Mouse (Mus musculus) neutrophil, adult 5-6 weeks (primary cell): ENCODE data around the gene Itm2b. TPM values are rescaled to one million over a fixed set of nuclear protein-coding genes. Genes with fewer than 3 reads are reported as not detected.

Experiments
- ATAC-seq: fragments of 151-379, 151-347 bp; 2 replicates; pipeline ENCODE4 v1.8.0; 2017; ENCODE audit warnings: mild to moderate bottlenecking, moderate TSS enrichment; ENCODE audit not compliant: insufficient number of reproducible peaks, poor library complexity, low FRiP score, severe bottlenecking; ENCODE audit errors: extremely low read depth
- total RNA-seq: library from RNA; stranded (forward); fragments of 200-1000 nt; gene quantifications from 2 replicates; pipeline ENCODE4 v1.2.3, GENCODE M21; 2017

The Itm2b gene
- 993 and 1,047 TPM in 2 replicates for total RNA-seq

DNA sequence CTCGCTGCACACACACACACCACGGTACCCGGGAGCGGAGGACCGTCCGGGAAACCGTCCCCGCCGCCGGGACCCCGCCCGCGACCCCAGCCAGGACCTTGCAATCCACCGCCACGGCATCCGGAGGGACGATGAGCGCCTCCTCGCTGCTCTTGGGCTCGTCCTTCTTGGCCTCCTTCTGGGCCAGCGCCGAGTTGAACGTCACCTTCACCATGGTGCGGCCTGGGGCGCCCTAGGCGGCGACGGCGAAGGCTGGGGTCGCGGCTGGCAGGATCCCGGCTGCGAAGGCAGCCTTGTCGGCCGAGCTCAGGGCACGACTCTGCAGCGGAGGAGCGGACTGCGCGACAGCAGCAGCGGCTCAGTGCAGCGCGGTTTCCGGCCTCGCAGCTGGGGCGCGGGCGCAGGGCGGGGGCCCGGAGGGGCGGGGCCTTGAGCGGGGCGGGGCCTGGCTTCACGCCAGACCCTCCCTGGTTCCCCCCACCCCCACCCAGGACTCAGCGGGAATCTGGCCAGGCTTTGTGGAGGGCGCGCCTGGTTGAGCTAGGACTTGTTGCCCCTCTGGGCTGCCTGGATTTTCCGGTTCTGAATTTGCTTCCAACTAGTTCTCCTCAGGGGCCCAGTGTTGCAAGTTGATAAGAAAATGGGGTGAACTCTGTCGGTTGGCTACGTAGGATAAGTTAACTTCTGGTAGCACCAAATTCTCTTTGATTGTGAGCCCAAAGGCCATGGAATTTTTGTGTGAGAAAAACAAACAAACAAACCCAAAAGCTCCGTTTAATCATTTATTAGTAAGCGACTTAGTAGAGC is at the start of gene Itm2b:
TSS of gene Itm2b (minus strand) at position 377 of the 807 bp plus-strand sequence.
- peak; percentile 60 for ATAC-seq

DNA sequence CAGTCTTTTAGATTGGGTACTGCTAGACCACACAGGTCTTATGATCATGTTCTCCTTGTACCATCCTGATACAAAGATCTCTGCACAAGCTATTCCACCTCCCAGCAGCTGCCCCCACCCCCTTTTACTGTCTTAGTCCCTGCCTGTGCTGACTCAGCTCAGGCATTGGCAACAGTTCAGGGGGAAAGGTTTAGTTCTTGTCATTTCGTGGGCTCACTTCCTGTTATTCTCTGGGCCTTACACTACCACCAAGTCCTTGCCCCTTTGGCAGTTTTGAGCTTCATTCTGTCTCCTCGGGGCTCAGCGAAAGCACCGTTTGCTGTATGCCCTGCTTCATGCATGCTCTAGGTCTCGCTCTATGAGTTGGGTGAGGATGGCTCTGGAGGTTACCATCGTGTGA is 48.4 kb upstream of the Itm2b start:
- peak; percentile 41 for ATAC-seq

DNA sequence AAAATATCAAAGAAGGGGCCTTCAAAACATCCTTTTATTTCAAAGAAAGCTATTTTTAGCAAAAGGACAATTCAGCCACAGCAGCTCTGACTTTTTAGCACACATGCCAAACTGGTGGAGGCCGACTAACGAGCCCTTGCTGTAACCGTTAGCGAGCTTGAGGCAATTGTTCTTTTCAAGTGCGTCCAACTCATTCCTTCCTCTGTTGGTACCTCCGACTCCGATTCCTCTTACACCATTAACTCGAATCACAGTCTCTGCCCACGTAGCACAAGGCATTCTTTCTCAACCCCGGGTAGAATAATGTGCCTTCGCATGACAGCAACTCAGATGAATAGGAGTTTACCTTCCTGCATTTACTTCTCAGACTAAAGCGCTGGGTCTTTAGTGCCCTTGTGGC is 45.5 kb upstream of the Itm2b start:
- no peak for ATAC-seq

DNA sequence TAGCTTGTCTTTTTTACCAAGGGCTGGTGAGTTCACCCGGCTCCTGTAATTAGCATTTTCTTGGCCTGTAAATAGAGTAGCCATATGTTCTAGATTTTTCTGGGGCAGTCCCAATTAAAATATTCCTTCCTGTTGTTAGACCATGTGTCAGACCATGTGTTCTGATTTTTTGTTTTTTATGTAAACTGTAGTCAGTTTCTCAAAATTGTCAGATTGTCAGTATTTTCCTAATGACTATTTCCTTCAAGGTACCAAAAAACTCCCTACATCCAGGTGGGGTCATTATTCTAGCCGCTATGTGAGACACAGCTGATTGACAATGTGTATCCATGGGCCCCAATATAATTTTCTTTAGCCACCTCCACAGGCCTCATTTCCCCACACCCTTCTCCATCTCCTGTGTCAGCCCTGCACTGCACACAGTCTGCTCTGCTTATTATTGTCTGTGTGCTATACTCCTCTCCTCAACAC is 40.5 kb upstream of the Itm2b start:
- no peak for ATAC-seq

DNA sequence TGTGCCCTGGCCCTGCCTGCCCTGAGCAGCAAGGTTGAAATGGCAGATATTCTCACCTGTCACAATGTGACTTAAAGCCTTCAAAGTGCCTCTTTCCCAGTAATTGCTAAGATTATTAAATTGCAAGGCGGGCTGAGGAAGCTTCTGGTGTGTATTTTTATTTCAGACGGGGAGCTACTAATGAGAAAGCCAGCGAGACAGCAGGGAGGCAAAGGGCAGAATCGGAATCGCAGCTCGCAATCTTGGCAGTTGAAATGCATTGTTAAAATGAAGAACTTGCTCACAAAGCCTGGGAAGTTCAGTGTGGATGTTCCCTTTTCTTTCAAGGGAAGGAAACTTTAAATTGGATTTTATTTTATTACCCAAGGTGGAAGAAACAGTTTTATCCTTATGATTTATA is 39.9 kb upstream of the Itm2b start:
- no peak for ATAC-seq

DNA sequence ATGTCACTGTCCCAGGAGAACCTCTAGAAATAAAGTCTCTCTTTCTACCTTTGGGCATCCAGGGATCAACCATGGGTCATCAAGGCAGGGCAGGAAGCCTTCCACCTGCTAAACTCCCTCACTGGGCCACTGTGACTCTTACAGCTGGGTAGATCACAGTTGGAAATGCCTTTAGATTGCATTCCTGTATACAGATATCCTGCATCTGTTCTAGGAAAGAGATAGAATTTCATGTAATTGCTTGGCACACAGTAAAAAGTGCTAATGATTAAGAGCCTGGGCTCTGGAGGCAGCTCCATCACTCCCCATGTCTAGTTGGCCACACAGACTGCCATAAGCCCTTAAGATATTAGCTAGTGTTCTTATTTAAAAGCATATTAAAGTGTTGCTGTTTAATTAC is 38.5 kb upstream of the Itm2b start:
- ATAC-seq, result no peak

DNA sequence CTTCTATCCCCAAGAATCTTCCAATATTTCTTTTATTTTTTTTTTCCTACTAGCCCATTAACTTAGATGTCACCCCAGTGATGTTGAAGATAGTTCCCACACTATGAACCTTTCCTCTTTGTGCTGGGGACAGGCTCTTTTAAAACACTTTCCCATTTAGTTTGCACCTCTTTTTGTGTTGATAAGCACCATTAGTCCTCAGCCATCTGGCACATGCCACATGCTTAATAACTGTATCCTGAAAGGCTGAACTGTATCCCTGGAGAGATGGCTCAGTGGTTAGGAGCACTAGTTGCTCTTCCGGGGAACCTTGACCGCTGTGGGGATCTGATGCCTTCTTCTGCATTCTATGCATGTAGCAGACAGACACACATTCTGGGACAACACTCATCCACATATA is 37.5 kb upstream of the Itm2b start:
- no peak for ATAC-seq

DNA sequence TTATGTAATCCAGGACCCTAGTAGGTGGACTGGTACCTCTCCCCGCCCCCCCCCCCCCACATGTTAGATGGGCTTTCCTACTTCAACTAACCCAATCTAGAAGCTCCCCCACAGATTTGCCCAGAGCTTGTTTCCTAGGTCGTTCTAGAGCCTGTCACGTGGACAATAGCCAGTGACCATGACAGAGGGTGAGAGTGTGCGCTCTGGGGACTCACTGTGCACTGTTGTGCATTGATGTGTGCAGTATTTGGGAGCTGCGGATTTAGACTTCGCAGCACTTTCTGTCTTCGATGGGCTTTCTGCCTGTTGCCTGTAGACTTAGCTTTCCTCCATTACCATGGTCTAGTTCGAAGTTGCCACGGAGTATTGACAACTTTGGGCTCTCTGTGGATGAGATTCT is 36.5 kb upstream of the Itm2b start:
- no peak for ATAC-seq

DNA sequence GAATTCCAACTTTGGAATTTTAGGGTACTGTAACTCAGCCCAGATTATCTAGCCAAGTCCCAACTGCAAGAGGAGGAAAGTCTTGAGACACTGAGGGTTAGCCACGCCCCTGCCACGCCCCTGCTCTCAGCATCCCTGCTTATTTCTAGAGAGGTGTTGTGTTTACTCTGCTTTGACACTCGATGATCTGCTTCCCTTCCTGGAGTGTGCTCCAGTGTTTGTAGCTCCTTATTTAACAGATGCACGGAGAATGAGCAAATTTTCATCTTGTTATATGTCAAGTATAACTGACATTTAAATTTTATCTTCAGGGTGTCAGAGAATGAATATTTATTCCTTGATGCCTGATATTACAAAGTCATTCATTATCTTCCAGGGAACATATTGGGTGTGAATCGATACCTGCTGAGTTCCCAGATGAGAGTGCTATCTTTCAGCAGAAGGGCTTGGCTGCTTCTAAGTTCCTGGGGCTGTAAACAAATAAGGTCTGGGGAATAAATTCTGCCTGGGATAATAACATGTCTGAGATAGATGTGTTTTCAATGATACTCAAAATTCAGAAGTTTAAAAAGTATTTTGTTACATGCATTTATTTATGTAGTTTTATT is 35.2 kb upstream of the Itm2b start:
- no peak for ATAC-seq

DNA sequence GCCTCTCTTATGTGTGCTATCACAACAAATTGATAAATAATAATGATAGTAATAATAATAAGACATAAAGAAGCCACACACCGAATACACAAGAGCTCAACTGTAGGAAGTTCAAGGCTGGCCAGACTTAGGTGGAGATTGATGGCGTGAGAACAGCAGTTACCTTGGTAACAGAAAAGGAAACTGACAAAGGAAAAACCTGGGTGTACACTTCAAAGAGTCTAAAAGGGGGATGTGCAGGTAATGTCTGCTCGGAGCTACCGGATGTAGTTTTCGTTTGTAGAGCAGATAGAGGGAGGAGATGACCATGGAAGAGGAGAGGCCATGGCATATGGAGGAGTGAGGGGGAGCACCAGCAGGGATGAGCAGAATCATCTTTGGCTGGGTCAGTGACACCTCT is 31.4 kb upstream of the Itm2b start:
- ATAC-seq, result no peak

DNA sequence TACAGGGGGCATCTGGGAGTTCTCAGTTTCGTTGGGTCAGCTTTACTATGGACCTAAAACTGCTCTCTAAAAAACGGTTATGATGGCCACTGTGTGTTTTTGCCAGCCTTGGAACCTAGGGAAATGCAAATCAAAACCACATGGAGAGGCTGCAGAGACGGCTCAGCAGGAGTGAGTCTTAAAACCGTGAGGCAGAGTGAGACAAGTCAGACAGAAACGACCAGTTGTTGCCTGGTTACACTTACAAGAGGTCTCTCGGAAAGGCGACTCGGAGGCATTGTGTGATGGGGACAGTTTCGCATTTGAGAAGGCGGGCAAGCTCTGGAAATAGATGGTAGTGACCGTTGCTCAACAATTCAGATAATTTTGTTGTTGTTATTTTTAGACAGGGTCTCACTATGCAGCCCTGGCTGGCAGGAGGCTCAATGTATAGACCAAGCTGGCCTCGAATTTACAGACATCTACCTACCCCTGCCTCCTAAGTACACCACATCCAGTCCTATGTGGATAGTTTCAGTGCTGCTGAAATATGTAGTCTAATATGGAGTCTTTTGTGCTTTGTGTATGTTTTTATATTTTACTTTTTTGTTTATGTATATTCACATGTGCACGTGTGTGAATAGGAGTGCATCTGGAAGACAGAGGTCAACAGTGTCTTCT is 30.4 kb upstream of the Itm2b start:
- ATAC-seq, result no peak

DNA sequence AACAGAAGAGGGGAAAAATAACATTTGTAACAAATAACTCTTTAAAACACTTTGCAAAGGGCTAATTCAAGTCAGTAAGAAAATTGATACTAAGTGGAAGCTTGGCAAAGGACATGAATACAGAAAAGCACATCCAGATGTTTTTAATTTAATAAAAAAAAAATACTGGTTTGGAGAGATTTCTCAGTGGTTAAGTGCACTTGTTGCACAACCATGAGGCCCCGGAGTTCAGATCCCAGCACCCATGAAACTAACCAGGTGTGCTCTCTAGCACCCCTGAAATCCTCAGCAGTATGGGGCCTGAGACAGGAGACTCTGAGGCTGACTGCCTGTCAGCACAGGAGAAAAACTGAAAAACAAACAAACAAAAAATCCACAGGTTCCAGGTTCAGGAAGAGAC is 26.6 kb upstream of the Itm2b start:
- ATAC-seq, result no peak

DNA sequence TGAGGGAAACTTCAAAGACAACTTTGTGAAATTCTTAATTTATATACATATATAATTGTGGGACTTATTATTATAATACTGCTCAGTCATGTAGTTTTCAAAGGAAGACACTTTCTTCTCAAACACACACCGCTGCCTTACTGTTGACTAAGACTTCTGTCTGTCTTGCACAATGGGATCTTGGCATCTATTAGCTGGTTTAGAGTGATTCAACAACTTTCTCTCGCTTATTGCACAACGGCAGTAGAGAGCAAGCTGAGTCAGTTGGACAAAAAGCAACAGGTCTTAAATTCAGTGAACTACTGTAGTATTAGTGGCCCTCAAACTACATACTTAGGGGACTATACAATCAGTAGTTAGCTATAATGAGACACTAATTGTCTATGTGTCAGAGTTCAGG is 25.0 kb upstream of the Itm2b start:
- ATAC-seq, result peak; percentile 87

DNA sequence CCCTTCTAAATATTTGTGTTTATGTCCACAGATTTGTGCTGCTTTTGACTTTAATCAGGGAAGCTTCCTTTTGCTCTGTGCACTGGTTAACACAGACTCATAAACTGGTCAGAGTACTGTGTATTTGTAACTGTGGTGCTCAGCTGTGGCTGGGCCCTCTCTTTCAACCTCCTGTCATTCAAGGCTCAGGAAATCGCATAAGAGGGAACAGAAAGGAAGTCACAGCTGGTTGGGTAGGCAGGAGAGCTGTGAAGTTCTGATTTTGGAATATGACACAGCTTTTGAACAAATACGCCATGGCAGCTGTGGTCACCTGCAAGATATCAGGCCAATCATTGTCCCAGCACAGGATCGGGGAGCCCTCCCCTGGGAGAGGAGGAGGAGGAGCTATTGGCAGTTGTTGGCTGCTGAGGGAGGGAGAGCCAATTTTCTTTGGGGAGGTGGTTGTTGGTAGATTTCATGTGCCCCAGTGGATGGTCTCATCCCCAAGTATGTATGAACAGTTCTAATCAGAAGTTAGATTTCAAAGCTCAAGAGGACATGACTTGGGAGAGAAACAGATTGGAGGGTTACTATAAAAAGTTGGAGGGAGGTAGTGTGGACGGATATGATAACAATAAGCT is 23.2 kb upstream of the Itm2b start:
- ATAC-seq, result no peak

DNA sequence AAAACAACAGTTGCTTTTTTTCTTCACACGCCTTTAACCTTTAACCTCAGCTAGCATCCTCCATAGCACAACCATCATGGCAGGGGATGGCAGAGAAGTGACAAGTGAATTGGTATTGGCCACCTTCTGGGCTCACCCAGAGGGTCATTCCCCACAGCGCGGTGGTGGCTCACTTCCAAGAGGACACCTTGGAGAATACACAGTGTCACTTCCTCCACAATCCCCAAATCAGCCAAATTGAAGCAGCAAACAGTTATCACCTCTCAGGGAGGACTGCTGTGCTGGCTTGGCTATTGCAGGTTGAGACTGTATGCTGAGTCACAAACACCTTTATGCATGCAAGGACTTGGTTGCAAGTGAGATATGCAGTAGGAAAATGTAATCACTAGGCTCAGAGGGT is 18.9 kb upstream of the Itm2b start:
- no peak for ATAC-seq

DNA sequence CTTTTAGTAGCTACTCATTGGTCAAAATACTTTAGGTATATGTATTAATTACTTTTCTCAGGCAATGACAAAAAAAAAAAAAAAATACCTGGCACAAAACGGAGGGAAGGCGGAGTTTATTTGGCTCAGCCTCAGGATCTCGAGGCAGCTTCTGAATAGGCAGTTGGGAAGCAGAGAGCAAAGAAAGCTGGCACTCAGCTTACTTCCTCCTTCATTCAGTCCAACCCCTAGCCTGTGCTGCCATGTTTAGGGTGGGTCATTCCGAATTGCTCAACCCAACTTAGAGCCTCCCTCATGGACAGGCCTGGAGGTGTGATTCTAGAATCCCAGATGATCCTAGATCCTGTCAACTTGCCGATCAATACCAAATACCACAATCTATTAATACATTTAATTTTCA is 18.3 kb upstream of the Itm2b start:
- no peak for ATAC-seq

DNA sequence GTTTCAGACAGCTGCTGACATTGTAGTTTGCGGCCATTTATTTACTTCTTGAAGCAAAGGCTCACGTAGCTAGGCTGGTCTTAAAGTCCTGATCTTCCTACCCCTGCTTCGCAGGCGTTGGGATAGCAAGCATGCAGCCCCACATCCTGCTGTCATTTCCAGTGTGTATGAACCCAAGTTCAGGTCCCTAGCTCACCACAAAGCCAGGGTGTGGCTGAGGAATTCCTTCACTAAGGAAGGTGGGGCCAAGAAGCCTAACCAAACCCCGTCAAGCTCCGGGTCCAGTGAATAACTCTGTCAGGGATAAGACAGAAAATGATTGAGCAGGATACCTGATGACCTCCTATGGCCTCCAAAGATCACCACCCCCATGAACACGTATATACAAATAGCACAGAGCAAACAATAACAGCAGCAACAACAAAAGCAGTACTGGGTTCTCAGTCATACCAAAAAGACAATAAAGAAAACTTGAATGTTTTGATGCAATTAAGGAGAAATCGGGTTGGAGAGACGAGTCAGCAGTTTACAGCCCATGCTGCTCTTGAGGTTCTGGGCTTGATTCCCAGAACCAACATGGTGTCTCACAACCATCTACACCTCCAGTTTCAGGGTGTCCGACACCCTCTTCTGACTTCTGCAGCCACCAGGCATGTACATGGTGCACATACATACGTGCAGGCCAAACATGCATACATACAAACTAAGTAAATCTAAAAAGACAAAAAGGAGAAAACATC is 17.4 kb upstream of the Itm2b start:
- no peak for ATAC-seq

DNA sequence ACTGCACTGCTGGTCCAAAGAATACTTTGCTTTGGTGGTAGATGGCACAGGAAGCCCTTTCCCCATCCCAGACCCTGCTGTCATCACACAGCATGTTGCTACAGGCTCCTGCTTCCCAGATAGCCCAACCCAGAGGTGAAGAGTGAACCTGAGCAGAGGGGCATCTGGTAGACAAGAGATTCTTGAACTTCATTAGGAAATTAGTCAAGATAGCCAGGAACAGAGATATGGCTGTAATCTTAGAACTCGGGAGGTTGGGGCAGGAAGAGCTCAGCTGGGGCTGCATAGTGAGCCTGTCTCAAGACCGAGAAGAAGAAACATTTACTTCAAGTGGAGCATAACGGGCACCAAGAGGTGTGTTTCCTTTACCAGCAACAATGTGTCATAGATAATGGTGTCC is 16.3 kb upstream of the Itm2b start:
- no peak for ATAC-seq
